In the genomic region with DNA sequence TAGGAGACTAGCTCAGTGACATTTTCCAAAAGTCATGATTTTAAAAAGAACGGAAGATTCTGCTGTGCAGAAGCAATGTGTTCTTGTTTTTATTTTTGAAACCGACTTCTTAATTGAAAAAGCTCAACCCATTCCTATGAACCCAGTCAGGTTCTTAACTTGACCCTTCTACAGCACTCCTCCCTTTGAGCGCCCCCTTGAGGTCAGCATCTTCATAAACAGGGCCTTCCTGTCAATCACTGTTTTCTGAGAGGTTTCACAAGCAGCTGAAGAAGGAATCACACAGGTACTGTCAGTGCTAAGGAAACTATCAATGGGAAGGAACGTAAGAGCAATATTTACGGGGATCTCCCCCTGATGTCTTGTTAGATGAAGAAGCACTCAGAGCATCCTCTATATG, we compare ENCODE assay signal across 8 mouse cellular contexts.
DNase-seq lines count a peak whose midpoint lies in the region; ATAC-seq lines count a peak whose summit lies in the region.

No protein-coding gene starts in this region.

- no peak overlapping the region for H3K4me2 ChIP-seq in hindbrain, embryonic 11.5 days (replicated peaks; ENCODE audit: low read depth, low read length)
- H3K4me2 ChIP-seq in hindbrain, embryonic 14.5 days (replicated peaks): no peak overlapping the region

- H3K4me1 ChIP-seq in hindbrain, embryonic 11.5 days (replicated peaks; ENCODE audit: control insufficient read depth, insufficient read depth, low read length): no peaks in the 10 kb centered on the region
- H3K4me1 ChIP-seq in hindbrain, embryonic 14.5 days (replicated peaks; ENCODE audit: control insufficient read depth, insufficient read depth, low read length): no peaks in the 10 kb centered on the region

- ATAC-seq in hindbrain, embryonic 11.5 days (ENCODE audit: low FRiP score): no peak
- ATAC-seq in hindbrain, embryonic 14.5 days (ENCODE audit: low FRiP score): no peak
- no peak for ATAC-seq in erythroid progenitor cell, adult 5-6 weeks (replicated peaks; ENCODE audit: low FRiP score, poor library complexity, severe bottlenecking)

- 69% methylated on average over 5 of the region's 5 CpGs for WGBS in hindbrain, embryonic 11.5 days
- WGBS in hindbrain, embryonic 14.5 days: 71% methylated on average over 5 of the region's 5 CpGs

- H3K27me3 ChIP-seq in hindbrain, embryonic 11.5 days (ENCODE audit: control insufficient read depth, insufficient read depth, low read length): no peaks in the 10 kb centered on the region
- no peaks in the 10 kb centered on the region for H3K27me3 ChIP-seq in hindbrain, embryonic 14.5 days (ENCODE audit: control insufficient read depth, insufficient read depth, low read length)

- intact Hi-C loops in left cerebral cortex, postnatal 25 days (cut with DNase I): loop anchor here (10.0 kb wide), 1 partner anchor 466 kb away; a partner anchor contains a TSS

- no peak overlapping the region for H3K9ac ChIP-seq in hindbrain, embryonic 11.5 days (ENCODE audit: low read depth, low read length)
- H3K9ac ChIP-seq in hindbrain, embryonic 14.5 days: no peak overlapping the region

- no peaks in the 10 kb centered on the region for H3K36me3 ChIP-seq in hindbrain, embryonic 11.5 days (ENCODE audit: control insufficient read depth, insufficient read depth, low read length)
- no peaks in the 10 kb centered on the region for H3K36me3 ChIP-seq in hindbrain, embryonic 14.5 days (replicated peaks; ENCODE audit: control insufficient read depth, insufficient read depth)

- DNase-seq in hindbrain, embryonic 11.5 days (ENCODE audit: low spot score): peak; percentile 43
- no peak for DNase-seq in hindbrain, embryonic 14.5 days (ENCODE audit: low spot score)
- DNase-seq in thymus, postnatal 25 days: peak; percentile 6
- no peak for DNase-seq in thymus, postnatal 0 days (ENCODE audit: low spot score)
- peak; percentile 8 to 21 for DNase-seq in cerebellum, postnatal 36 days
- peak; percentile 12 to 69 for DNase-seq in kidney, postnatal 36 days
- no peak for DNase-seq in left cerebral cortex, postnatal 25 days (ENCODE audit: low spot score in 2 of 2)

- H3K9me3 ChIP-seq in hindbrain, embryonic 11.5 days (ENCODE audit: control insufficient read depth, low read length): no peaks in the 10 kb centered on the region
- H3K9me3 ChIP-seq in hindbrain, embryonic 14.5 days (ENCODE audit: control insufficient read depth, low read length): no peaks in the 10 kb centered on the region

- H3K27ac ChIP-seq in hindbrain, embryonic 11.5 days (ENCODE audit: low read depth, low read length): no peak overlapping the region
- no peak overlapping the region for H3K27ac ChIP-seq in hindbrain, embryonic 14.5 days

- no peak overlapping the region for H3K4me3 ChIP-seq in hindbrain, embryonic 11.5 days (ENCODE audit: low read depth, low read length)
- H3K4me3 ChIP-seq in hindbrain, embryonic 14.5 days (replicated peaks; ENCODE audit: low read length): no peak overlapping the region

Comparison
In these comparisons a context has a peak if more than half of its experiments do, and no peak if none do; other contexts are left out.
1. DNase-seq: peak in hindbrain, embryonic 11.5 days (single experiment), thymus, postnatal 25 days (single experiment), cerebellum, postnatal 36 days (2 of 2) and kidney, postnatal 36 days (2 of 2); none in hindbrain, embryonic 14.5 days (single experiment), thymus, postnatal 0 days (single experiment) and left cerebral cortex, postnatal 25 days (0 of 2).